In the genomic region with DNA sequence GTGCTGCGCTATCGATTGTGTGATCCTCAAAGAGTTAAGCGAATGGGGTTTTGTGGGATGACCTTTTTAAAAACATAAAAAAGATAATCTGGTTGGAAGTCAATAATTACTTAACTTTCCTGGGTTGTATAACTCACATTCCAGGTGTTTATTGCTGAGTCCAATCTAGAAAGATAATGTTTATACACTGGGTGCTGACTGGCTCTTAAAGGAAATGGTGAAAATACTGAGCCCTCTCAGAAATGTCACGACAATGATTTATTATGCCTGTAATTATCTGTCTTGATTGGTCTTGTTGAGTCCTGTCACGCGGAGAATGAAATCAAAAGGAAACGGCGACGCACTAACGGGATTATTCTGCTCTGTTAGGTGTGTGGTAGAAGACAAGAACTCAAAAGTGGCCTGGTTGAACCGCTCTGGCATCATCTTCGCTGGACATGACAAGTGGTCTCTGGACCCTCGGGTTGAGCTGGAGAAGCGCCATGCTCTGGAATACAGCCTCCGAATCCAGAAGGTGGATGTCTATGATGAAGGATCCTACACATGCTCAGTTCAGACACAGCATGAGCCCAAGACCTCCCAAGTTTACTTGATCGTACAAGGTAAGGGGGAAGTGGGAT, we compare ENCODE assay signal across 17 mouse cellular contexts.
DNase-seq lines count a peak whose midpoint lies in the region; TF ChIP-seq lines count a peak whose summit lies in the region.
"Had no signal": no experiment of that assay in that cellular context is flagged by ENCODE, and none has a peak within 500 bp of the region (broad histone marks: within the 10 kb centered on the region; RNA-seq: fewer than 3 reads in every experiment).

No protein-coding gene starts in this region.

- TF ChIP-seq POLR2A in brain, embryonic 14.5 days (IDR thresholded peaks at IDR 0.05; ENCODE audit: borderline replicate concordance, extremely low read depth, insufficient read depth, insufficient read length, poor library complexity, severe bottlenecking) = no peak

- DNase-seq in embryo, embryonic 10 days (ENCODE audit: low spot score) = peak; percentile 4
- DNase-seq in embryo, embryonic 9.5 days (ENCODE audit: extremely low spot score) = no peak
- peak; percentile 32 for DNase-seq in Muller cell, postnatal 12 days (ENCODE audit: inconsistent ontology term)
- peak; percentile 22 for DNase-seq in brain, embryonic 14.5 days (ENCODE audit: low read depth)
- DNase-seq in retina, embryonic 14.5 days (ENCODE audit: low spot score) = peak; percentile 31
- no peak for DNase-seq in testis, postnatal 14 days (ENCODE audit: low spot score)
- DNase-seq: adrenal gland, adult 8-10 months; B cell, adult 2 months; gastrocnemius, postnatal 25 days; heart, adult 11 months; kidney, adult 18-20 months; kidney, postnatal 25 days; lung, adult 2 months; lung, postnatal 10 days; midbrain, embryonic 14.5 days; right cerebral cortex, adult 18-20 months; spleen, adult 18-20 months had no signal

- no peak for TF ChIP-seq CTCF in brain, embryonic 14.5 days (IDR thresholded peaks at IDR 0.05; ENCODE audit: borderline replicate concordance, extremely low read depth, insufficient read depth, insufficient read length)

Comparison
In these comparisons a context has a peak if more than half of its experiments do, and no peak if none do; other contexts are left out.
1. DNase-seq: peak in embryo, embryonic 10 days (single experiment), Muller cell, postnatal 12 days (single experiment), brain, embryonic 14.5 days (single experiment) and retina, embryonic 14.5 days (single experiment); none in embryo, embryonic 9.5 days (single experiment) and testis, postnatal 14 days (single experiment).